Mouse (Mus musculus) kidney, postnatal 10 days (tissue): ENCODE results near the gene Sbno2.

Experiments
- DNase-seq: peaks from one replicate; pipeline ENCODE4 v3.0.0; 2021; ENCODE audit warnings: mixed read lengths

Sbno2 gene

GRCm38 (mm10) chr10:80087483-80087882 lies 17.9 kb downstream of the Sbno2 start:
- DNase-seq, result no peak

- DNase-seq, result peak; percentile 50
Observed at GRCm38 (mm10) chr10:80086847-80087246, 18.5 kb downstream of the Sbno2 start.

GRCm38 (mm10) chr10:80084817-80085487 lies 20.4 kb downstream of the Sbno2 start:
- peak; percentile 72 for DNase-seq

- no peak for DNase-seq
Observed at GRCm38 (mm10) chr10:80081075-80081474, 24.3 kb downstream of the Sbno2 start.

GRCm38 (mm10) chr10:80080396-80081070 lies 24.8 kb downstream of the Sbno2 start:
- no peak for DNase-seq

- no peak for DNase-seq
Observed at GRCm38 (mm10) chr10:80078366-80078765, 27.0 kb downstream of the Sbno2 start.

- no peak for DNase-seq
Observed at GRCm38 (mm10) chr10:80077312-80077711, 28.1 kb downstream of the Sbno2 start.

- no peak for DNase-seq
Observed at GRCm38 (mm10) chr10:80076386-80076785, 29.0 kb downstream of the Sbno2 start.

- no peak for DNase-seq
Observed at GRCm38 (mm10) chr10:80075924-80076323, 29.4 kb downstream of the Sbno2 start.

- peak; percentile 79 for DNase-seq
Observed at GRCm38 (mm10) chr10:80074813-80075601, 30.4 kb downstream of the Sbno2 start.

GRCm38 (mm10) chr10:80072623-80073489 lies 32.5 kb downstream of the Sbno2 start:
- DNase-seq, result no peak

- DNase-seq, result no peak
Observed at GRCm38 (mm10) chr10:80071516-80071900, 33.9 kb downstream of the Sbno2 start.

- DNase-seq, result peak; percentile 92
Observed at GRCm38 (mm10) chr10:80070837-80071515, 34.4 kb downstream of the Sbno2 start.

GRCm38 (mm10) chr10:80069948-80070450 lies 35.4 kb downstream of the Sbno2 start:
- no peak for DNase-seq

GRCm38 (mm10) chr10:80069251-80069650 lies 36.1 kb downstream of the Sbno2 start:
- DNase-seq, result no peak

GRCm38 (mm10) chr10:80063877-80064650 lies 41.3 kb downstream of the Sbno2 start:
- no peak for DNase-seq

GRCm38 (mm10) chr10:80063104-80063503 lies 42.3 kb downstream of the Sbno2 start:
- no peak for DNase-seq

GRCm38 (mm10) chr10:80057683-80058326 lies 47.6 kb downstream of the Sbno2 start:
- DNase-seq, result peak; percentile 60

GRCm38 (mm10) chr10:80056976-80057682 lies 48.2 kb downstream of the Sbno2 start:
- DNase-seq, result no peak

GRCm38 (mm10) chr10:80056506-80056905 lies 48.9 kb downstream of the Sbno2 start:
- DNase-seq, result no peak
